Mouse (Mus musculus): ENCODE measurements around the gene Atrnl1.

DNA sequence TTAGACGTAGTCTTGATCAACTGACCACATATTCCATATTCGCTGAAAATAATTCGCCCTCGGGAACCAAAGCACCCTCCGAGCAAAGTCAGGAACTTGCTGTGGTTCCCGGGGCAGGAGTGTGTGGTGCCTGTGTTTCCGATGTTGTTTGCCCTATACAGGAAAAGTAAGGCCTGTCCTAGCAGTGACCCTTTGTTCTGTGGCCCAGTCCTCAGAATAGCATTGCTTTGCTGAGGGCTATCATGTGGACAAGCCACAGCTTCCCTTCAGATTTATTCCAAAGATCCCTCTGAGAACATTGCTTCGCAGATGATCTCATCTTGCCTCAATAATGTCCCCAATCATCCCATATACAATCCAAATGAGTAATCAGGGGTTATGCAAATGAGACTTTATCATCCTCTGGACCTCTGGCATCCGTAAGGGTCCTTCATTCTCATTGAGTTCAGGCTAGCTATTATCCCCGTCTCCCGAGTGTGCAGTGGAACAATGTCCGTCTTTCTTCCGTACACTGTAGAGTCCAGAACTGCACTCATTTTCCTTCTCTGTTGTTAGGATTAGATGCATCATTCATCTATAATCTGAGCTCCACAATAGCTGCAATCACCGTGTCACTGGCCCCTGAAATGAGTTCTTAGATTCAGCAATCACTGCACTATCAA is 380.4 kb downstream of the Atrnl1 start:
- no peak for TF ChIP-seq CTCF (IDR thresholded peaks at IDR 0.05; ENCODE audit: insufficient read depth, low read length)
- no peak for TF ChIP-seq POLR2A (IDR thresholded peaks at IDR 0.05; ENCODE audit: borderline replicate concordance, extremely low read depth, low read depth, low read length)
